Mouse (Mus musculus) erythroblast, embryonic 14.5 days (primary cell): Measurements from ENCODE around the gene Rgs17.

Experiments used
- GATA1 ChIP-seq: IDR thresholded peaks from 2 replicates; pipeline ENCODE4 v1.6.1; 2012; ENCODE audit warnings: low read length, inconsistent platforms, mixed read lengths
- TAL1 ChIP-seq: IDR thresholded peaks from 3 replicates; pipeline ENCODE4 v1.6.1; 2012; ENCODE audit warnings: low read length, inconsistent platforms, mixed read lengths

DNA sequence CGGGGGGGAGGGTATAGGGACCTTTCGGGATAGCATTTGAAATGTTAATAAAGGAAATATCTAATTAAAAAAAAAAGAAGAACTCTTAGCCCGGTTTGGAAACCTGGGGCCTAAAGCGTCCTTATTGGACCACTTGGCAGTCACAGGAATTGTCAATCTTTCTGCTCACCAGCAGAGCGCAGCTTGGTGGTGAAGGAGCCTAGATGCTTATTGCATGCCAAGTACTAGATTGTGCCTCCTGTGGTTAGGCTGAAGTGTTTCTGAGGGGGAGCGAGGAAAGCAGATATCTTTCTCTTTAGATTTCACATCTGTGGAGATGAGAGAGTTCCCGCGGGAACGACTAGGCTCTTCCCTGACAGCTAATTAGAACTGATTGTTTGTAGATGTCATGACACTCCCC, 896 bp upstream of the Rgs17 start:
- TF ChIP-seq GATA1 (no peak), TAL1 (no peak)
